Mouse (Mus musculus) myocyte (in vitro differentiated cells): ENCODE data around the gene Plcd4. TPM values are rescaled to one million over a fixed set of nuclear protein-coding genes. Genes with fewer than 3 reads are reported as not detected.

Source experiments
- H3K27me3 ChIP-seq: one replicate; pipeline ENCODE4 v1.6.1; 2011; ENCODE audit not compliant: control insufficient read depth, insufficient read depth, insufficient read length
- H3K36me3 ChIP-seq: one replicate; pipeline ENCODE4 v1.6.1; 2011; ENCODE audit not compliant: control insufficient read depth, insufficient read depth
- H3K4me2 ChIP-seq: one replicate; pipeline ENCODE4 v1.6.1; 2011; ENCODE audit warnings: low read depth, control low read depth
- H3K4me3 ChIP-seq: one replicate; pipeline ENCODE4 v1.5.1; 2011; ENCODE audit warnings: mild to moderate bottlenecking, control low read depth, moderate library complexity
- H3K79me2 ChIP-seq: one replicate; pipeline ENCODE4 v1.6.1; 2011; ENCODE audit not compliant: control insufficient read depth, insufficient read depth
- H3ac ChIP-seq: one replicate; pipeline ENCODE4 v1.6.1; 2011; ENCODE audit not compliant: control insufficient read depth, insufficient read length
- CEBPB ChIP-seq: IDR thresholded peaks from 2 replicates; pipeline ENCODE4 v1.6.1; 2011; ENCODE audit warnings: mild to moderate bottlenecking, moderate library complexity; ENCODE audit not compliant: poor library complexity, insufficient read depth, severe bottlenecking
- E2F4 ChIP-seq: IDR thresholded peaks from one replicate; pipeline ENCODE4 v1.6.1; 2011; ENCODE audit warnings: mild to moderate bottlenecking, control low read depth, moderate library complexity; ENCODE audit not compliant: insufficient read depth
- MAX ChIP-seq: IDR thresholded peaks from one replicate; pipeline ENCODE4 v1.6.1; 2011; ENCODE audit warnings: low read depth, mild to moderate bottlenecking, control low read depth
- MYOD1 ChIP-seq, 3 experiments: IDR thresholded peaks; one replicate each; pipeline ENCODE4 v1.6.1; 2011; ENCODE audit warnings: control low read depth in 2 of 3, low read depth in 2 of 3, mild to moderate bottlenecking in 2 of 3, moderate library complexity in 1 of 3; ENCODE audit not compliant: insufficient read length in 2 of 3, control insufficient read depth in 1 of 3
- MYOG ChIP-seq, 3 experiments: IDR thresholded peaks; one replicate each; pipeline ENCODE4 v1.6.1; 2011; ENCODE audit warnings: control low read depth in 2 of 3, low read depth in 2 of 3, mild to moderate bottlenecking in 2 of 3; ENCODE audit not compliant: insufficient read length in 2 of 3, control insufficient read depth in 1 of 3, insufficient read depth in 1 of 3
- POLR2A ChIP-seq: IDR thresholded peaks from one replicate; pipeline ENCODE4 v1.6.1; 2011; ENCODE audit warnings: low read depth, mild to moderate bottlenecking, control low read depth, moderate library complexity; ENCODE audit not compliant: insufficient read length
- POLR2AphosphoS2 ChIP-seq: IDR thresholded peaks from one replicate; pipeline ENCODE4 v1.6.1; 2011; ENCODE audit warnings: low read depth, control low read depth; ENCODE audit not compliant: insufficient read length
- SRF ChIP-seq: IDR thresholded peaks from one replicate; pipeline ENCODE4 v1.6.1; 2011; ENCODE audit warnings: low read depth; ENCODE audit not compliant: control insufficient read depth, insufficient read length
- TCF12 ChIP-seq: IDR thresholded peaks from one replicate; pipeline ENCODE4 v1.6.1; 2011; ENCODE audit warnings: mild to moderate bottlenecking, control low read depth; ENCODE audit not compliant: poor library complexity, insufficient read depth, severe bottlenecking
- USF1 ChIP-seq: IDR thresholded peaks from one replicate; pipeline ENCODE4 v1.6.1; 2011; ENCODE audit warnings: low read depth, mild to moderate bottlenecking, control low read depth, moderate library complexity
- polyA plus RNA-seq: library from polyadenylated mRNA; unstranded; fragments of >200 nt; fragmentation: generic; extraction: Trizol; gene quantifications from one replicate; pipeline ENCODE4 v1.2.1, GENCODE M21; 2012; ENCODE audit warnings: missing spikeins

Gene Plcd4
- polyA plus RNA-seq, 1 experiment: 0.12 TPM

DNA sequence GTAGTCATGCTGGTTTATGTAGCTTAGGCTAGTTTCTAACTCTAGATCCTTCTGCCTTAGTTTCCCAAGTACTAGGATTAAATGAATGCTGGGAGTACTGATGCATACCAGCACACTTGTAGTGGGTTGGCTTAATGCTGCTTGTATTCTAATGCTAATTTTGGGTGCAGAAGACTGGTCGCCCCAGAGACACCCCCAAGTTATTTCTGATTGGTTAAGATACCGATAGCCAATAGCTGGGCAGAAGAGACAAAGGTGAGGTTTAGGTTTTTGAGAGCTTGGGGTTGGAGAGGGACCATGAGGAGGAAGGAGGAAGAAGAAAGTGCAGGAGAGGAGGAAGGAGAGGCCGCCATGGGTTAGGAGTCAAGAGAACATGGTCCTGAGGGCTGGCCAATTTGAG is 39.9 kb downstream of the Plcd4 start:
- Histone ChIP-seq H3K4me3 (no peak overlapping the region), H3K36me3 (peaks cover 32% of the 10 kb centered on the region), H3K27me3 (no peaks in the 10 kb centered on the region), H3K4me2 (no peak overlapping the region), H3ac (no peak overlapping the region), H3K79me2 (peaks cover 48% of the 10 kb centered on the region)
- TF ChIP-seq E2F4: no peak

DNA sequence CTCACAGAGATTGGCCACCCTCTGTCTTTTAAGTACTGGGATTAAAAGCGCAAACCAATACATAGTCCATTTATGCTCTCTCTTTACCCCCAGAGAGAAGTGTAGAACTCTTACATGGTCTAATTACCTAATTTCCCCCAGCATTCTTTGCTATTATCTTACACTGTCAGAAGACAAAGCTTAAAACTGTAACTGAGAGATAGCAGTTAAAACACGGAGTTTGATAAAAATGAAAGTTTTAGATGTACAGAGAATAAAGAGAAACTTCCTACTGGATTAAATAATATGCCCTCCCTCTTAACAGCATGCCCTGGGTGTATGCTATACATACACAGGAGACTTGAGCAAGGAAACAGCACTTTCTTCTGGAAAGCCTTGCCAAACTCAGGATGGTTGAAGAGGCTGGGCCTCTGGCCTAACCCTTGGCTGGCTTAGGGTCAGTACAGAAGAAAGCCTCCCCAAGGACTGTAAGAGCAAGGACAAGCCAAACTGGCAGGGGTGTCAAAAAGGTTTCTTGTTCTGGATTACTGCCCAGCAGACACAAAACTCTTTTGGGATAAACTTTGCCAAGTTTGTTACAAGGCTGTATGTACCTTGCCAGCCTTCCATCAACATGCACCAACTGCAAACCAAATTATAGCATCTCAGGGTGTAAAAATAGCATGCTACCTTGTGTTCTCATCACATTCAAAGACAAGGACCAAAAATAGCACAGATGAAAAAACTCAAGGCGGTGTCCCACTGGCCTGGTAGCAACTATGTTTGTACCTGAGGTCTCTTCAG is 42.1 kb downstream of the Plcd4 start:
- Histone ChIP-seq H3K36me3 (peaks cover 22% of the 10 kb centered on the region), H3K4me3 (no peak overlapping the region), H3K27me3 (no peaks in the 10 kb centered on the region), H3ac (no peak overlapping the region), H3K4me2 (peak overlapping the region; percentile 8), H3K79me2 (peaks cover 48% of the 10 kb centered on the region)
- TF ChIP-seq MAX (no peak), MYOD1 (IDR thresholded peaks at IDR 0.05; ENCODE audit: control insufficient read depth in 1 of 3, insufficient read length in 2 of 3, low read depth in 2 of 3) (peak in 1 of 3 experiments; percentile 11)

DNA sequence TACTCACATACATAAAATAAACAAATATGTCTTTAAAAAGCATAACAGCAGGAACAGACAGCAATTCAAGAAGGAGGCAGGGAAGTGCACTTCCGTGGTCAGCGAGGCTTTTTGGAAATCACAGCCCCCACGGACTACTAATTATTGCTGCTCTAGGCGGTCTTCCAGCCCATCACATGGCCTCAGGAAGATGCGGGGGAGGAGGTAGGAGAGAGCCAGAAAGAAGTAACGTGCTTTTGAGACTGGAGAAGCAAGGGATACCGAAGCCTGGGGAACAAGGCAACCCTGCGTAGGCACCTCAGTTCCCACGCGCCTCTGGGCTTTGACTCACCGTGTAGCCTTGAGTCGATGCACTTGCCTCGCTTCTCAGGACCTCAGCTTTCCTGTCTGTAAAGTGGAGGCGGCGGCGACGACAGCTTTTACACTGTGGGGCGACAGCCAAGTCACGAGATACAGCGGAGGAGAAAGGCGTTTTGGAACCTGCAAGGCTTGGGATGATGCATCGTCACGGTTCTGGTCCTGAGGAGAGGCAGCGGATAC is 44.6 kb downstream of the Plcd4 start:
- TF ChIP-seq POLR2A (peak; percentile 3), USF1 (peak; percentile 36), CEBPB (no peak)

DNA sequence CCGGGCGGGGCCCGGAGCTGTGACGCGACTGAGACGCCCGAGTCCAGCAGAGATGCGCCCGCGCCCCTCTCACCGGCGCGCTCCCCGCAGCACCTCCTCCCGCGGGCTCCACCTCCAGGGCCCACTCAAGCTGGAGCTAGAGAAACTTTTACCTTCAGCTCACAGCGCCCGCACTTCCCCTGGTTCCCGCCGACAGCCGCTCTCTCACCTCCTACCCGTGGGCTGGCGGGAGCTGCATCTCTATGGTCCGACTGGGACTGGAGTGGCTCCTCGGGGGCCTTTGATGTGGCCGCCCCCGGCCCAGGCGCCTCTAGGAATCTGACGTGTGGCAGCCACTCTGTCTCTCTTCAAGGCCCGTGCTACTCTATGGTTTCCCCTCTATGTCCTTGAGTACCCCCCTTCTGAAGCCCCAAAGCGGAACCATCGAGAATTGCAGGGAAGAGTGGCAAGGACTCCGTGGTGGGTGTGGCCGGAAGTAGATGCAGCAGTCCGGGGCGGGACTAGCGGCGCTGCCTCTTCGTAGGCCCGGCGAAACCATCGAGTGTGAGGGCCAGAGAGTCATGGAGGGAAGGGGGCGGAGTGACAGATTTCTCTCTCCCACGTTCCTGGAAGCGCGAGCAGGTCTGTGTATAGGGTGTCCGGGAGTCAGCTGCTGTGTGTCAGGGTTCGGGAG is 45.2 kb downstream of the Plcd4 start, which contains the start of the genes Zfp142 and Bcs1l:
Zfp142 (minus strand) TSS at position 474 of the 673 bp plus-strand sequence.
Bcs1l (plus strand) TSS at position 517 of the 673 bp plus-strand sequence.
- H3ac ChIP-seq: peak within 1 kb of the TSS; percentile 49
- peak; percentile 23 for TF ChIP-seq E2F4
- TF ChIP-seq USF1: no peak
- TF ChIP-seq MYOG (IDR thresholded peaks at IDR 0.05; ENCODE audit: control insufficient read depth in 1 of 3, insufficient read depth in 1 of 3, insufficient read length in 2 of 3, low read depth in 2 of 3): no peak
- peak; percentile 69 for TF ChIP-seq POLR2AphosphoS2
- TF ChIP-seq SRF: no peak
- TF ChIP-seq POLR2A: peak; percentile 51
- no peak for TF ChIP-seq TCF12
- peaks cover 40% of the 10 kb centered on the region for H3K79me2 ChIP-seq
- H3K4me3 ChIP-seq: peak within 1 kb of the TSS; percentile 66
- no peaks in the 10 kb centered on the region for H3K27me3 ChIP-seq
- peaks cover 10% of the 10 kb centered on the region for H3K36me3 ChIP-seq
- peak within 1 kb of the TSS; percentile 84 for H3K4me2 ChIP-seq

More for the DNA sequence above, 44.6 kb downstream of the Plcd4 start:
- H3K4me2 ChIP-seq: peak overlapping the region; percentile 84
- peak overlapping the region; percentile 49 for H3ac ChIP-seq
- H3K27me3 ChIP-seq: no peaks in the 10 kb centered on the region
- peaks cover 46% of the 10 kb centered on the region for H3K79me2 ChIP-seq
- H3K36me3 ChIP-seq: peaks cover 10% of the 10 kb centered on the region
- peak overlapping the region; percentile 66 for H3K4me3 ChIP-seq

DNA sequence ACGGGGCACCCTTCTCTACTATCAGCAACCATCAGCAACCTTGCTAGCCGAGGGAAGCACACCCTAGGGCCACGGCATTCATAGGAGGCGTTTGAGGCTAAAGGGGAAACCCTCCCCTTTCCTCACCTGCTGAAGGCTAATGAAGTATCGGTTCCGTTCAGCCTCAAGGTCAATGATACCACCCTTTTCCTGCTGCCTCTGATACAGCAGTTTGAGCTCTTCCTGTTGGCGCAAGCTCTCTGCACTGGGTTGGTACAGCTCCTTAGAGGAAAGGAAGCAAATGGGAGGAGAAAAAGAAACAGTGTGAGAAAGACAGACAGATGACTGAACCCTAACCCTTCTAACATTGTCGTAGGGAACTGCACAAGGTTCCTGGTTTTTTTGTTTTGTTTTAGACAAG is 51.7 kb downstream of the Plcd4 start:
- Histone ChIP-seq H3K27me3 (no peaks in the 10 kb centered on the region), H3ac (no peak overlapping the region), H3K36me3 (peaks cover 32% of the 10 kb centered on the region), H3K79me2 (peaks cover 5% of the 10 kb centered on the region), H3K4me3 (no peak overlapping the region), H3K4me2 (no peak overlapping the region)
- TF ChIP-seq POLR2A (peak; percentile 7), USF1 (no peak), E2F4 (no peak)
